Mouse (Mus musculus) stomach, embryonic 14.5 days (tissue): ENCODE data around the gene Cep68. TPM values are rescaled to one million over a fixed set of nuclear protein-coding genes. Genes with fewer than 3 reads are reported as not detected.

Experiments
- ATAC-seq: fragments of 200-750 bp; cut with Nextera tagmentation; 2 replicates; pipeline ENCODE4 v1.8.0; 2017; ENCODE audit warnings: low read depth, moderate TSS enrichment; ENCODE audit not compliant: insufficient number of reproducible peaks, insufficient read depth, low FRiP score
- H3K27ac ChIP-seq: fragments of 300-500 bp; sonication (generic); 2 replicates; pipeline ENCODE4 v1.5.1; 2014; ENCODE audit warnings: mild to moderate bottlenecking, low read length, moderate library complexity, mixed read lengths
- H3K27me3 ChIP-seq: fragments of 300-500 bp; sonication (generic); 2 replicates; pipeline ENCODE4 v1.6.1; 2014; ENCODE audit warnings: low read length, control low read depth, mixed read lengths; ENCODE audit not compliant: control insufficient read depth, insufficient read depth
- H3K36me3 ChIP-seq: fragments of 300-500 bp; sonication (generic); 2 replicates; pipeline ENCODE4 v1.6.1; 2014; ENCODE audit warnings: mild to moderate bottlenecking, control low read depth, low read length, moderate library complexity, mixed read lengths; ENCODE audit not compliant: control insufficient read depth, insufficient read depth
- H3K4me1 ChIP-seq: fragments of 300-500 bp; sonication (generic); 2 replicates; pipeline ENCODE4 v1.6.1; 2014; ENCODE audit warnings: low read length, control low read depth, mixed read lengths; ENCODE audit not compliant: control insufficient read depth, insufficient read depth
- H3K4me2 ChIP-seq: fragments of 300-500 bp; sonication (generic); replicated peaks from 2 replicates; pipeline ENCODE4 v1.6.1; 2014; ENCODE audit warnings: low read depth, low read length, control low read depth
- H3K4me3 ChIP-seq: fragments of 300-500 bp; sonication (generic); 2 replicates; pipeline ENCODE4 v1.5.1; 2014; ENCODE audit warnings: low read depth, low read length, control low read depth
- H3K9ac ChIP-seq: fragments of 300-500 bp; sonication (generic); replicated peaks from 2 replicates; pipeline ENCODE4 v1.6.1; 2014; ENCODE audit warnings: low read depth, mild to moderate bottlenecking, control low read depth, low read length, moderate library complexity, mixed read lengths
- H3K9me3 ChIP-seq: fragments of 300-500 bp; sonication (generic); 2 replicates; pipeline ENCODE4 v1.6.1; 2016; ENCODE audit warnings: low read depth, low read length, control low read depth; ENCODE audit not compliant: control insufficient read depth
- WGBS: fragments of 180-500 bp; shearing (Covaris S2); extraction: QIAGEN DNeasy Blood & Tissue Kit; methylation state at CpG from one replicate; pipeline ENCODE4 v1.1.7; 2014; 5-methylcytosine and 5-hydroxymethylcytosine counted together
- polyA plus RNA-seq: library from polyadenylated mRNA; unstranded; fragments of >200 nt; fragmentation: Nextera tagmentation; extraction: Ambion mirVana; gene quantifications from 2 replicates; pipeline ENCODE4 v1.2.1, GENCODE M21; 2014

Cep68 gene
- polyA plus RNA-seq, 1 experiment from 2014 or later = 34.4 TPM

GRCm38 (mm10) chr11:20204870-20205446, 44.3 kb downstream of the Cep68 start:
- peaks cover 29% of the 10 kb centered on the region; the same call in 1 of the 2 replicates for H3K4me1 ChIP-seq
- H3K4me3 ChIP-seq = no peak overlapping the region
- no peak overlapping the region for H3K4me2 ChIP-seq
- H3K27ac ChIP-seq = no peak overlapping the region
- H3K9me3 ChIP-seq = no peaks in the 10 kb centered on the region
- H3K27me3 ChIP-seq = no peaks in the 10 kb centered on the region
- H3K36me3 ChIP-seq = peaks cover 4% of the 10 kb centered on the region
- 56% methylated on average over 9 of the region's 9 CpGs for WGBS
- H3K9ac ChIP-seq = no peak overlapping the region
- no peak for ATAC-seq

- Histone ChIP-seq H3K27me3 (no peaks in the 10 kb centered on the region), H3K9ac (no peak overlapping the region), H3K9me3 (no peaks in the 10 kb centered on the region), H3K36me3 (peaks cover 4% of the 10 kb centered on the region), H3K4me2 (0 out of 2 replicates have a peak overlapping the region, but pooled peaks have one; percentile 12), H3K4me3 (no peak overlapping the region), H3K27ac (no peak overlapping the region), H3K4me1 (peaks cover 29% of the 10 kb centered on the region; the same call in 1 of the 2 replicates)
- ATAC-seq = no peak
- WGBS = 53% methylated on average over 2 of the region's 2 CpGs
Measured at GRCm38 (mm10) chr11:20204321-20204720, 44.9 kb downstream of the Cep68 start.

DNA sequence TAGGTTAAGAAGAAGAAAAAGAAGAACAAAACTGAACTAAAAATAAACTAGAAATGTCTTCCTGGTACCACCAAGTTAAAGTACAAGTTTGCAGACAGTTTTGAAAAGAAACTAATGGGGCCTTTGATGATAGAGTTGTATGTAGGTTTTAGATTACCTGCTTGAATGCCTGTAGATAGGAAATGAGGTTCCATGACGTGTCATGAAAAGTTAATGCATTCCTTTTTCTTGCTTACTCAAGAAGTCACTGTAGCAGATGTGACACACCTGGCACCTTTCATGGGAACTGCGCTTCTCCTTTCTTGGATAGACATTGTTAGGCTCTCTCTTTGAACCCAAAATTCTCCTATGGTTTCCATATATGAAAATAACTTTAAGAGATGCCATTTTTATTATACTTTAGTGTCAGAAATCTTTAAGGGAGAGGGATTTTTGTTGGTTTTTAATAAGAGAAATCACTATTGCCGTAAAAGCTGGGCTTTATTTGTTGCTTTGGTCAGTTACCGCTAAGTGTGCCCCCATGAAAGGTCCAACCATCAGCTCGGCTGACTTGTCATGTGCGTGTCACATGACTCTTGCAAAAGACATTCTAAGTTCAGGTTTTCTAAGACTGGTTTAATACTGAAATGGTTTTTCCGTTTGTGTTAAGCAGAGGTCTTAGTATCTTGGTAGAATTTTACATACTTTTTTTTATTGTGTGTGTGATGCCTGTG, 46.8 kb downstream of the Cep68 start:
- Histone ChIP-seq H3K4me2 (peak overlapping the region; percentile 86), H3K4me1 (peaks cover 25% of the 10 kb centered on the region; the same call in 1 of the 2 replicates), H3K4me3 (peak overlapping the region; percentile 85), H3K9ac (peak overlapping the region; percentile 96), H3K27me3 (no peaks in the 10 kb centered on the region), H3K36me3 (no peaks in the 10 kb centered on the region), H3K9me3 (no peaks in the 10 kb centered on the region), H3K27ac (no peak overlapping the region)
- 33% methylated on average over 7 of the region's 7 CpGs for WGBS
- ATAC-seq = no peak

DNA sequence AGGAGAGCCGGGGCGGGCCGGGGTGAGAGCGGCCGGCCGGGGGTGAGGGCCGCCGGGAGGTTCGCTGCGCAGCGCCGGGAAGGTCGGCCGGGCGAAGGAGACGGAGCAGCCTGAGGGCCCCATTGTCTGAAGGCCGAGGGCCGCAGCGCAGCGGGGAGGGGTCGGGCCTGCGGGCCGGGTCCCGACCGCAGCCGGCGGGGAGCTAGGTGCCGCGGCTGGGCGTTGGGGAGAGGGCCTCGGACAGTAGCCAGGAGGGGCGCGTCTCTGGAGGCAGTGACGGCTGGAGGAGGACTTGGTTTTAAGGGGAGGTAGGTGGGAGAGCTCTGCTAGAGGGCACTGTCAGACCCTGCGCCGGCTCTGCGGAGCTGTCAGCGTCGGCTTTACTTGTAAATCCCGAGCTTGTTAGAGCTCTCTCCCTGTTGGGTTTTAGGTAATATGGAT, 47.5 kb downstream of the Cep68 start:
- no peaks in the 10 kb centered on the region for H3K9me3 ChIP-seq
- H3K9ac ChIP-seq = peak overlapping the region; percentile 96
- no peaks in the 10 kb centered on the region for H3K27me3 ChIP-seq
- under 1% methylated on average over 40 of the region's 40 CpGs for WGBS
- ATAC-seq = peak; percentile 3; the same call in 1 of the 2 replicates
- H3K4me3 ChIP-seq = peak overlapping the region; percentile 85
- H3K4me2 ChIP-seq = peak overlapping the region; percentile 86
- H3K4me1 ChIP-seq = peaks cover 24% of the 10 kb centered on the region; the same call in 1 of the 2 replicates
- H3K27ac ChIP-seq = peak overlapping the region; percentile 98
- H3K36me3 ChIP-seq = no peaks in the 10 kb centered on the region

DNA sequence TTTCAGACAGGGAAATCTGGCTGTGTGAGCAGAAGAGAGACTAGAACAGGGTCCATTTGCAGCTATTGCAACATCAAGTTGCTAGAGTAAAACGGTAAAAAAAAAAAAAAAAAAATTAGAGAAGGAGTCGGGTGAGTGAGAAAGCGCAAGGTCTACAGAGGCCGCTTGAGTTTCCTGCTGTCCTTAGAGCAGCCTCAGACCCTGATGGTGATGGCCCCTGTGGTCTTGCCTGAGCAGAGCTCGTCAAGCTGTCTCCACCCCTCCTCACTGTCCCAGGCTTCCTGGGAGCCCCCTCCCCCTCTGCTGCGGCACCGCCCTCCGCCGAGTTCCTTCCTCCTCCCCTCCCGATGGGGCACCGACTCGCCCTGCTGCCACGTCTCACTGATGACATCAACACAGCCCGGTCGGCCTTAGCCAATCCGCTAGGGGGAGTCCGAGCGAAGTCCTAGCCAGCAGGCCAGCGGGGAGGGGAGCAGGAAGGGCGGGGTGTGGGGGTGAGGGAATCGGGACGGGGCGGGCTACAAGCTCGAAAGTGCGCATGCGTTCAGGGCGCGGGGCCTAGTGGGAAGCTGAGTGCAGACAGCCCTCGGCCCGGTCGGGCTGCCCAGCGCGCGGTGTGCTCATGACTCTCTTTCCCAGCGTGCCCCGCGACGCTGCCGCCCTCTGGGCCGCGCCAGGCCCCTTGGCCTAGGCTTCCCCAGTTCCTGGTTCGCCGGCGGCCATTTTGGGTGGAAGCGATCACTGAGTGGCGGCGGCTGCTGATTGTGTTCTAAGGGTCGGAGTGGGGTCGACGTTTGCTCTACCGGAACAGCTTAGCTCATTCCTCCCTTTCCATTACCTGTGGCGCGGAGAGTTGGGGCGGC, 48.3 kb downstream of the Cep68 start, which contains the start of gene Rab1a:
Gene Rab1a (plus strand): TSS at position 720 of the 863 bp plus-strand sequence.
- H3K9ac ChIP-seq = peak within 1 kb of the TSS; percentile 96
- peak within 1 kb of the TSS; percentile 98 for H3K27ac ChIP-seq
- WGBS = under 1% methylated on average over 54 of the region's 54 CpGs
- peak within 1 kb of the TSS; percentile 86 for H3K4me2 ChIP-seq
- no peaks in the 10 kb centered on the region for H3K36me3 ChIP-seq
- peak; percentile 97 for ATAC-seq
- peaks cover 23% of the 10 kb centered on the region; the same call in 1 of the 2 replicates for H3K4me1 ChIP-seq
- H3K27me3 ChIP-seq = no peaks in the 10 kb centered on the region
- peak within 1 kb of the TSS; percentile 85 for H3K4me3 ChIP-seq
- no peaks in the 10 kb centered on the region for H3K9me3 ChIP-seq

DNA sequence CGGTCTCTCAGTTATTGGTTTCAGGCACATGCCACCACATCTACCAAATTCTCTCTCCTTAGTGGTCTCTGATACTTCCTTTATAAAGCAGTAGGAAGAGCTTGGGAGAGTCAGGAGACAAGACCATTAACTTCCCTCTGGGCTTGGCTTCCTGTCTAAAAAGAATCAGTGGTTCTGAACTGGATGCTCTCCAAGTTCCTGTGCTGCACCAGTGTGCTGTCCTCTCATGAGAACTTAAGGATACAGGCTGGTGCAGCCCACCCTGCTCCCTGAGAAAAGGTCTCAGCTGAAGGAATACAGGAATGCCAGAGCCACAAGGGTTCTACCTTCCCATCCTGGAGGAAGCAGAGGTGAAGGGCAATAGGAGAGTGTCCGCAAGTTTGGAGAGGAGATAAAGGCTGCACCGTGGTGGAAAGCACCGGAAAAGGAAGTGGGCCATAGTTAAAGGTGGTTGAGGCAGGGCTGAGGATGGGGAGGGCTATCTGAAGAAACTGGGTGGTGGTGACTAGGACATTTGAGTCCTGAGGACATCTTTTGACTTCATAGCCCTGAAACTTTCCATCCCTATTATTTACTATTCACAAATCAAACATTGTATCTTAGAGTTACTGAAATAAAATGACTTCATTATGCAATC, 56.0 kb downstream of the Cep68 start:
- ATAC-seq = no peak
- Histone ChIP-seq H3K27me3 (no peaks in the 10 kb centered on the region), H3K9me3 (no peaks in the 10 kb centered on the region), H3K4me1 (no peaks in the 10 kb centered on the region), H3K4me2 (no peak overlapping the region), H3K9ac (no peak overlapping the region), H3K36me3 (no peaks in the 10 kb centered on the region), H3K4me3 (no peak overlapping the region), H3K27ac (no peak overlapping the region)
- 85% methylated on average over 4 of the region's 4 CpGs for WGBS

DNA sequence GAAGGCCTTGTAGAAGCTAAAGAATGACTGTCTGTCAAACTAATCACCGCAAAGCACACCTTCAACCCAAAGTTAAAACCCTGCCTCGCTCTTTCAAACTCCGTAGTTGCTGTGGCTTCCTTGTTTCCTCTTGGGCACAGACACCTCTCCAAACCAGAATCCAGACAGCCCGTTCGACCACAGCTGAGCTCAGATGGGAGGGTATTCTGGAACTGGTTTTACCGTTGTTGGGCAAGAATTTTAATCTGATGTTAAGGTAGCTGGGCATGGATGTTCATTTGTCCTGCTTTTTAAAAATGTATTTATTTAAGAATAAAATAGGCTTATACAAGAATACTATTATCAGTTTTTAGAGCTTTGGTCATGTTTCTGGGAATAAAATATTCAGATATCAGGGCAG, 62.0 kb downstream of the Cep68 start:
- H3K27ac ChIP-seq = no peak overlapping the region
- no peaks in the 10 kb centered on the region for H3K36me3 ChIP-seq
- H3K9ac ChIP-seq = no peak overlapping the region
- no peaks in the 10 kb centered on the region for H3K9me3 ChIP-seq
- no peaks in the 10 kb centered on the region for H3K27me3 ChIP-seq
- no peak for ATAC-seq
- H3K4me3 ChIP-seq = no peak overlapping the region
- WGBS = 65% methylated on average over 6 of the region's 6 CpGs
- no peak overlapping the region for H3K4me2 ChIP-seq
- H3K4me1 ChIP-seq = no peaks in the 10 kb centered on the region
